Mouse (Mus musculus): ENCODE data around the gene Dnah8. TPM values are rescaled to one million over a fixed set of nuclear protein-coding genes. Genes with fewer than 3 reads are reported as not detected.

The Dnah8 gene
- polyA plus RNA-seq, 1 experiment: 0.85 TPM

DNA sequence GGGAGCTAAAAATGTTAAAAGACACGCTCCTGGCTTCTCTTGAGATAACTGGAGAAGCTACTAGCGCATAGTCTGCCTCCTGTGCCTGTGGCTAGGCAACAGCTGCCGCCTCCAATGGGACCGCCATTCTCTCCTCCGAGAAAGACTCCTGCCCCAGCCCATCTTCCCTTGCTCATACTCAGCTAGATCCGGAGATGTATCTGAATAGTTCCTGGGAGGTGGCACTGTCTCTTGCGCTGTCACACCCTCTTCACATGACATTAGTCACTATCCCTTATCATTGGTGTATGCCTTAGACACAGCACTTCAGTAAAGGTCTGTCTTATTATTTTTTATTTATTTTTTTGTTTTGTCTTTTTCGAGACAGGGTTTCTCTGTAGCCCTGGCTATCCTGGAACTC, 140.1 kb downstream of the Dnah8 start:
- WGBS: 91% methylated on average over 8 of the region's 8 CpGs
- Histone ChIP-seq H3K4me1 (ENCODE audit: control insufficient read depth, insufficient read depth, low read length) (no peaks in the 10 kb centered on the region), H3K4me3 (replicated peaks; ENCODE audit: insufficient read depth, low read depth, low read length) (no peak overlapping the region), H3K27ac (ENCODE audit: insufficient read depth, low read length) (no peak overlapping the region), H3K27me3 (ENCODE audit: control insufficient read depth, insufficient read depth, low read length) (no peaks in the 10 kb centered on the region)
- no peak for DNase-seq
- no peak for TF ChIP-seq CTCF (IDR thresholded peaks at IDR 0.05; ENCODE audit: borderline replicate concordance, insufficient read depth, low read depth, low read length)
- no peak for TF ChIP-seq POLR2A (IDR thresholded peaks at IDR 0.05; ENCODE audit: borderline replicate concordance, insufficient read depth, low read length)

DNA sequence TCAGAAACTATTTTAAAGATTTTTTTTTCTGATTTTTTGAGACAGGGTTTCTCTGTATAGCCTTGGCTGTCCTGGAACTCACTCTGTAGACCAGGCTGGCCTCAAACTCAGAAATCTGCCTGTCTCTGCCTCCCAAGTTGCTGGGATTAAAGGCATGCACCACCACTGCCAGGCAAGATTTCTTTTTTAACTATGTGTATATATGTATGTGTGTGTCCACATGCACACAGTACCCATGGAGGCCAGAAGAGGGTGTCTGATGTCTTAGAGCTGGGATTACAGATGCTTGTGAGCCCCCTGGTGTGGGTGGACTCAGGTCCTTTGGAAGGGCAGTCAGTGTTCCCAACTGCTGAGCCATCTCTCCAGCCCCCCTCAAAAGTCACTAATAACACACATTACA, 150.3 kb downstream of the Dnah8 start:
- H3K4me1 ChIP-seq (ENCODE audit: control insufficient read depth, insufficient read depth, low read length): no peaks in the 10 kb centered on the region
- TF ChIP-seq POLR2A (IDR thresholded peaks at IDR 0.05; ENCODE audit: borderline replicate concordance, insufficient read depth, low read length): no peak
- no peak for TF ChIP-seq CTCF (IDR thresholded peaks at IDR 0.05; ENCODE audit: borderline replicate concordance, insufficient read depth, low read depth, low read length)
- no peak overlapping the region for H3K27ac ChIP-seq (ENCODE audit: insufficient read depth, low read length)
- no peak for DNase-seq
- no peaks in the 10 kb centered on the region for H3K27me3 ChIP-seq (ENCODE audit: control insufficient read depth, insufficient read depth, low read length)
- no peak overlapping the region for H3K4me3 ChIP-seq (replicated peaks; ENCODE audit: insufficient read depth, low read depth, low read length)

DNA sequence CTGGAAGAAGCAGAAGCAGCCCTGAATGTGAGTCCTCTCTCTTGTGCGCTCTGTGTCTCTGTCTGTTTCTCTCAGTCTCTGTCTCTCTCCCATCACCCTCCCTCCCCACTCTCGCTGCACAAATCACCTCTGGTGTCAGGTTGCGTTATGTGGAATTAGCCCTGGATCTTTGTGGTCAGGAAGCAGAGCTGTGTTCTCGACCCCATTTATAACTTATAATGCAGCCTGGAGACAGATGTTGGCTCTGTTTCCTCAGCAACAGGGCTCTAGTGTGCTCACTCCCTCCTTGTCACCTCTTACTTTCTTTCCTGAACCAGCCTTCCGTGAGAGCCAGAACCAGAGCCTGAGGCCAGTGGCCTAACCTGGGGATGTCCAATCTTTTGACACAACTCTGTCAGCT, 150.9 kb downstream of the Dnah8 start:
- Histone ChIP-seq H3K27ac (ENCODE audit: insufficient read depth, low read length) (no peak overlapping the region), H3K4me3 (replicated peaks; ENCODE audit: insufficient read depth, low read depth, low read length) (no peak overlapping the region), H3K27me3 (ENCODE audit: control insufficient read depth, insufficient read depth, low read length) (no peaks in the 10 kb centered on the region), H3K4me1 (ENCODE audit: control insufficient read depth, insufficient read depth, low read length) (no peaks in the 10 kb centered on the region)
- TF ChIP-seq CTCF (IDR thresholded peaks at IDR 0.05; ENCODE audit: borderline replicate concordance, insufficient read depth, low read depth, low read length): no peak
- WGBS: 63% methylated on average over 5 of the region's 5 CpGs
- no peak for DNase-seq

DNA sequence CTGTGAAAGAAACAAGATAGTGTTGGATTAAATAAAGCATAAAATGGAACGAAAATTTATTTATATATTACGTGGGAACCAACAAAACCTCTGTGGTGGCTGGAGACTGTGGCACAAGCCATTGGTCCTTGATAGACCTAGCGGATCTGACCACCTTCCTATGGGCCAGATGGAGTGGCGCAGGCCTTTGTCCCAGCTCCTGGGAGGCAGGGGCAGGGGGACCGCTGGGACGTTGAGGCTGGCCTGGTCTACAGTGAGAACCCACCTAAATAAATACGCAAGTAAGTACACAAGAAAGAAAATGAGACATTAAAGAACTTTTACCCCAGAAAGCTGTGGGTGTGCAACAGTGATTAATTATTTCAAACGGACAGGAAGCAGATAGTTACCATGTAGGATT, 156.9 kb downstream of the Dnah8 start:
- Histone ChIP-seq H3K27ac (ENCODE audit: insufficient read depth, low read length) (no peak overlapping the region), H3K4me3 (replicated peaks; ENCODE audit: insufficient read depth, low read depth, low read length) (no peak overlapping the region), H3K27me3 (ENCODE audit: control insufficient read depth, insufficient read depth, low read length) (no peaks in the 10 kb centered on the region), H3K4me1 (ENCODE audit: control insufficient read depth, insufficient read depth, low read length) (no peaks in the 10 kb centered on the region; the same call in 1 of the 2 replicates)
- DNase-seq: no peak
- TF ChIP-seq POLR2A (IDR thresholded peaks at IDR 0.05; ENCODE audit: borderline replicate concordance, insufficient read depth, low read length) (no peak), CTCF (IDR thresholded peaks at IDR 0.05; ENCODE audit: borderline replicate concordance, insufficient read depth, low read depth, low read length) (no peak)
- 84% methylated on average over 8 of the region's 8 CpGs for WGBS

DNA sequence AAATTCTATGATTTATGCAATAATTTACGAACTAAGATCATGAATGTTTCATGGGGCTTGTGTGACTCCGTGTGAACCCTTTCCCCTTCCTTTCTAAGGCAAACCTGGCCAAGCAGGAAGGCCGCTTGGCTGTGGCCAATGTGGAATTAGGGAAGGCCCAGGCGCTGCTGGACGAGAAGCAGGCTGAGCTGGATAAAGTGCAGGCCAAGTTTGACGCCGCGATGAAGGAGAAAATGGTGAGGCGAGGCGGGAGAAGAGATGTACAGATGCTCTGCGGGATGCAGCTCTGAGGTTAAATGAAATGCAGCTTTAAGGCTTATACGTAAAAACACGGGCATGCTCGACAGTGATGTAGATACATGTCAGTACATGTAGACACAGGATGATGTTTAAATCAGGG, 158.1 kb downstream of the Dnah8 start:
- Histone ChIP-seq H3K4me3 (replicated peaks; ENCODE audit: insufficient read depth, low read depth, low read length) (no peak overlapping the region), H3K4me1 (ENCODE audit: control insufficient read depth, insufficient read depth, low read length) (no peaks in the 10 kb centered on the region; the same call in 1 of the 2 replicates), H3K27me3 (ENCODE audit: control insufficient read depth, insufficient read depth, low read length) (no peaks in the 10 kb centered on the region), H3K27ac (ENCODE audit: insufficient read depth, low read length) (no peak overlapping the region)
- TF ChIP-seq CTCF (IDR thresholded peaks at IDR 0.05; ENCODE audit: borderline replicate concordance, insufficient read depth, low read depth, low read length) (no peak), POLR2A (IDR thresholded peaks at IDR 0.05; ENCODE audit: borderline replicate concordance, insufficient read depth, low read length) (no peak)
- no peak for DNase-seq
- WGBS: 81% methylated on average over 14 of the region's 14 CpGs

DNA sequence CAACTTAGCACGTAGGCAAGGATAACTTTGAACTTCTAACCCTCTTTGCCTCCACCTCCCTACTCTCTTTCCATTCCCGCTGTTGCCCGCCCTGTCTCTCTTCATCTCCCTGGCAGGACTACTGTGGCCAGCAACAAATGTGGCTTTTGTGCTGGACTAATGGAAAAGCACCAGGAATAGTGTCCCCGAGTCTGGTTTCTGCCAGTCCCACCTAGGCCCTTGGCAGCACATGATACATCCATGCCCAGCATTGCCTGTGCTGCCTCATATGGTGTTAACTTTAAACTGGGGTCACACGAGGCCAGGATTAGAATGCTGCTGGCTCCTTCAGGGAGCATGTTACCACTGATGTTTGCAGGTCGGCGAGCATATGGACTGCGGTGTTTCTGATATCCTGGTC, 164.2 kb downstream of the Dnah8 start:
- H3K4me3 ChIP-seq (replicated peaks; ENCODE audit: insufficient read depth, low read depth, low read length): no peak overlapping the region
- 90% methylated on average over 8 of the region's 8 CpGs for WGBS
- DNase-seq: no peak
- no peaks in the 10 kb centered on the region for H3K27me3 ChIP-seq (ENCODE audit: control insufficient read depth, insufficient read depth, low read length)
- H3K27ac ChIP-seq (ENCODE audit: insufficient read depth, low read length): no peak overlapping the region
- no peaks in the 10 kb centered on the region; the same call in 1 of the 2 replicates for H3K4me1 ChIP-seq (ENCODE audit: control insufficient read depth, insufficient read depth, low read length)
- TF ChIP-seq POLR2A (IDR thresholded peaks at IDR 0.05; ENCODE audit: borderline replicate concordance, insufficient read depth, low read length) (no peak), CTCF (IDR thresholded peaks at IDR 0.05; ENCODE audit: borderline replicate concordance, insufficient read depth, low read depth, low read length) (no peak)

DNA sequence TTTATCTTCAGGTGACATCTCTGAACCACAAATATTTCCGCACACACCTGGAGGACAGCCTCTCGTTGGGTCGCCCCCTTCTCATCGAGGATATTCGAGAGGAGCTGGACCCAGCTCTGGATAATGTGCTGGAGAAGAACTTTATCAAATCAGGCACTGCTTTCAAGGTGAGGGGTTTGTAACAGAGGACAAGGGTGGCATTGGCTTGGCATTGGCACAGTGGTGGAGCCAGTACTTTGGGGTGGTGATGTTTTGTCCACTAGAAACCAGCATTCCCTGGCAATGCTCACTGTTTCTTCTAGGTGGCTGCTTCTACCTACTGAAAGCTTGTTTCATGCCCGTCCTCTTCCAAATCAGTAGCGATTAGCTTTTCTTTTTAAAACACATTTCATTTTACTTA, 166.7 kb downstream of the Dnah8 start:
- WGBS: 90% methylated on average over 7 of the region's 7 CpGs
- no peaks in the 10 kb centered on the region for H3K27me3 ChIP-seq (ENCODE audit: control insufficient read depth, insufficient read depth, low read length)
- no peaks in the 10 kb centered on the region for H3K4me1 ChIP-seq (ENCODE audit: control insufficient read depth, insufficient read depth, low read length)
- H3K27ac ChIP-seq (ENCODE audit: insufficient read depth, low read length): no peak overlapping the region
- TF ChIP-seq POLR2A (IDR thresholded peaks at IDR 0.05; ENCODE audit: borderline replicate concordance, insufficient read depth, low read length) (no peak), CTCF (IDR thresholded peaks at IDR 0.05; ENCODE audit: borderline replicate concordance, insufficient read depth, low read depth, low read length) (no peak)
- no peak for DNase-seq
- H3K4me3 ChIP-seq (replicated peaks; ENCODE audit: insufficient read depth, low read depth, low read length): no peak overlapping the region

DNA sequence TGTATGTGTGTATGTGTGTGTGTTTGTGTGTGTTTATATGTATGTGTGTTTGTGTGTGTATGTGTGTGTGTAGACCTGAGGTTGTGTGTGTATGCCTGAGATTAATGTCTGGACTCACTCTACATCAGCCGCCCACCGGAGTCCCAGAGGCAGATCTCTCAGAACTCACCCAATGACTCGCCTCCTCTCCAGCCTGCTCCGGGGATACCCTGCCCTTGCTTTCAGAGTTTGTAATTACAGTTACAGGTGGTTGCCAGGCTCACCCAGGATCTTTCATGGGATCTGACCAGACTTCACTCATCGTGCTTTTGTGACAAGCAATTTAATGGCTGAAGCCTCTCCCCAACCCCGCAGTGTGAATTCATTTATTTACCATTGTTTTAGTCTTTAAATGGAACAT, 168.2 kb downstream of the Dnah8 start:
- DNase-seq: no peak
- no peak overlapping the region for H3K27ac ChIP-seq (ENCODE audit: insufficient read depth, low read length)
- H3K4me1 ChIP-seq (ENCODE audit: control insufficient read depth, insufficient read depth, low read length): no peaks in the 10 kb centered on the region
- TF ChIP-seq CTCF (IDR thresholded peaks at IDR 0.05; ENCODE audit: borderline replicate concordance, insufficient read depth, low read depth, low read length): no peak
- TF ChIP-seq POLR2A (IDR thresholded peaks at IDR 0.05; ENCODE audit: borderline replicate concordance, insufficient read depth, low read length): no peak
- H3K27me3 ChIP-seq (ENCODE audit: control insufficient read depth, insufficient read depth, low read length): no peaks in the 10 kb centered on the region; the same call in 1 of the 2 replicates
- WGBS: 79% methylated on average over 6 of the region's 6 CpGs
- H3K4me3 ChIP-seq (replicated peaks; ENCODE audit: insufficient read depth, low read depth, low read length): no peak overlapping the region
